Mouse (Mus musculus) CH12.LX (cell line): ENCODE measurements around the gene Cldn9. TPM values are rescaled to one million over a fixed set of nuclear protein-coding genes. Genes with fewer than 3 reads are reported as not detected.

Experiments used
- DNase-seq: peaks from one replicate; pipeline ENCODE4 v3.0.0-alpha.2; 2013; ENCODE audit errors: extremely low read depth
- H3K27ac ChIP-seq: 2 replicates; pipeline ENCODE4 v1.5.1; 2012; ENCODE audit warnings: low read depth, mild to moderate bottlenecking, control low read depth, moderate library complexity; ENCODE audit not compliant: insufficient read depth
- H3K27me3 ChIP-seq: replicated peaks from 2 replicates; pipeline ENCODE3; 2012; ENCODE audit warnings: inconsistent platforms
- H3K36me3 ChIP-seq, 2 experiments: replicated peaks in 1 of 2; 2 replicates each; pipeline versions ENCODE3 to v1.6.1; 2012; ENCODE audit warnings: inconsistent platforms in 1 of 2, low read length in 1 of 2, mild to moderate bottlenecking in 1 of 2, mixed read lengths in 1 of 2, moderate library complexity in 1 of 2; ENCODE audit not compliant: control insufficient read depth in 1 of 2, insufficient read depth in 1 of 2
- H3K4me1 ChIP-seq, 2 experiments: 2 replicates each; pipeline ENCODE4 v1.6.1; 2012; ENCODE audit warnings: inconsistent platforms in 1 of 2, moderate library complexity in 1 of 2; ENCODE audit not compliant: insufficient read depth in 2 of 2, control insufficient read depth in 1 of 2
- H3K4me2 ChIP-seq: 2 replicates; pipeline ENCODE4 v1.6.1; 2012; ENCODE audit warnings: low read depth, mild to moderate bottlenecking, control low read depth; ENCODE audit not compliant: poor library complexity, insufficient read depth, severe bottlenecking
- H3K4me3 ChIP-seq, 3 experiments: fragments of 150-350 bp in 1 of 3; sonication (generic) in 1 of 3; replicated peaks in 1 of 3; 2 replicates each; pipeline versions ENCODE3 to v1.5.1; 2011 to 2012; ENCODE audit warnings: low read depth in 2 of 3, low read length in 2 of 3, mild to moderate bottlenecking in 2 of 3, moderate library complexity in 2 of 3, control low read depth in 1 of 3, improper control_type of control experiment in 1 of 3, inconsistent platforms in 1 of 3, mixed read lengths in 1 of 3; ENCODE audit not compliant: poor library complexity in 1 of 3
- H3K79me2 ChIP-seq: replicated peaks from 2 replicates; pipeline ENCODE4 v1.6.1; 2012; ENCODE audit warnings: mild to moderate bottlenecking, moderate library complexity; ENCODE audit not compliant: control insufficient read depth, poor library complexity, insufficient read depth, severe bottlenecking; ENCODE audit errors: extremely low read depth
- H3K9ac ChIP-seq: 2 replicates; pipeline ENCODE4 v1.6.1; 2012; ENCODE audit warnings: low read depth, mild to moderate bottlenecking, control low read depth, moderate library complexity; ENCODE audit not compliant: insufficient read depth
- H3K9me3 ChIP-seq: replicated peaks from 2 replicates; pipeline ENCODE3; 2012; ENCODE audit warnings: low read length, inconsistent platforms, mixed read lengths
- BHLHE40 ChIP-seq: IDR thresholded peaks from 2 replicates; pipeline ENCODE4 v1.6.1; 2011; ENCODE audit warnings: mild to moderate bottlenecking, low read depth, low read length, improper control_type of control experiment
- CHD1 ChIP-seq: IDR thresholded peaks from 2 replicates; pipeline ENCODE4 v1.6.1; 2012; ENCODE audit warnings: low read depth, low read length, improper control_type of control experiment, inconsistent platforms
- CHD2 ChIP-seq: IDR thresholded peaks from 2 replicates; pipeline ENCODE4 v1.6.1; 2011; ENCODE audit warnings: low read length, improper control_type of control experiment
- CTCF ChIP-seq, 2 experiments: IDR thresholded peaks in 1 of 2; conservative IDR thresholded peaks in 1 of 2; 2 replicates each; pipeline ENCODE4 v1.5.1; 2011 to 2012; ENCODE audit warnings: low read depth in 2 of 2, low read length in 2 of 2, improper control_type of control experiment in 1 of 2, inconsistent platforms in 1 of 2, mild to moderate bottlenecking in 1 of 2, moderate library complexity in 1 of 2
- E2F4 ChIP-seq: IDR thresholded peaks from 2 replicates; pipeline ENCODE4 v1.6.1; 2011; ENCODE audit warnings: low read depth, low read length, improper control_type of control experiment; ENCODE audit not compliant: insufficient replicate concordance
- EP300 ChIP-seq: IDR thresholded peaks from 2 replicates; pipeline ENCODE4 v1.6.1; 2011; ENCODE audit warnings: low read length, improper control_type of control experiment
- ETS1 ChIP-seq: conservative IDR thresholded peaks from 2 replicates; pipeline ENCODE4 v1.6.1; 2012; ENCODE audit warnings: low read depth, mild to moderate bottlenecking, inconsistent platforms, low read length, improper control_type of control experiment, moderate library complexity
- IRF4 ChIP-seq: IDR thresholded peaks from 2 replicates; pipeline ENCODE4 v1.6.1; 2014; ENCODE audit warnings: low read depth, mild to moderate bottlenecking, inconsistent platforms, low read length, improper control_type of control experiment
- JUND ChIP-seq: conservative IDR thresholded peaks from 2 replicates; pipeline ENCODE4 v1.6.1; 2011; ENCODE audit warnings: low read depth, low read length, improper control_type of control experiment
- MAZ ChIP-seq: IDR thresholded peaks from 2 replicates; pipeline ENCODE4 v1.6.1; 2012; ENCODE audit warnings: low read depth, mild to moderate bottlenecking, inconsistent platforms, low read length, improper control_type of control experiment, moderate library complexity
- MEF2A ChIP-seq: IDR thresholded peaks from 2 replicates; pipeline ENCODE4 v1.6.1; 2014; ENCODE audit warnings: low read depth, mild to moderate bottlenecking, inconsistent platforms, low read length, improper control_type of control experiment, borderline replicate concordance
- MXI1 ChIP-seq: IDR thresholded peaks from 2 replicates; pipeline ENCODE4 v1.6.1; 2011; ENCODE audit warnings: mild to moderate bottlenecking, low read depth, low read length, improper control_type of control experiment
- NELFE ChIP-seq: IDR thresholded peaks from 2 replicates; pipeline ENCODE4 v1.6.1; 2011; ENCODE audit warnings: low read depth, low read length, improper control_type of control experiment
- NRF1 ChIP-seq: IDR thresholded peaks from 2 replicates; pipeline ENCODE4 v1.6.1; 2014; ENCODE audit warnings: low read depth, mild to moderate bottlenecking, inconsistent platforms, low read length, improper control_type of control experiment, moderate library complexity
- PAX5 ChIP-seq: IDR thresholded peaks from 2 replicates; pipeline ENCODE4 v1.6.1; 2012; ENCODE audit warnings: low read length, inconsistent platforms, mixed read lengths
- POLR2A ChIP-seq: IDR thresholded peaks from 2 replicates; pipeline ENCODE4 v1.6.1; 2011; ENCODE audit warnings: low read depth, mild to moderate bottlenecking, improper control_type of control experiment, low read length
- POLR2AphosphoS2 ChIP-seq: IDR thresholded peaks from 2 replicates; pipeline ENCODE4 v1.6.1; 2011; ENCODE audit warnings: low read depth, low read length, improper control_type of control experiment
- SMC3 ChIP-seq: IDR thresholded peaks from 2 replicates; pipeline ENCODE4 v1.6.1; 2011; ENCODE audit warnings: low read depth, low read length, improper control_type of control experiment
- UBTF ChIP-seq: IDR thresholded peaks from 2 replicates; pipeline ENCODE4 v1.6.1; 2012; ENCODE audit warnings: low read depth, mild to moderate bottlenecking, inconsistent platforms, low read length, improper control_type of control experiment, moderate library complexity
- USF2 ChIP-seq: conservative IDR thresholded peaks from 2 replicates; pipeline ENCODE4 v1.6.1; 2011; ENCODE audit warnings: low read depth, low read length, improper control_type of control experiment
- ZKSCAN1 ChIP-seq: IDR thresholded peaks from 2 replicates; pipeline ENCODE4 v1.6.1; 2012; ENCODE audit warnings: low read depth, inconsistent platforms, low read length, improper control_type of control experiment, borderline replicate concordance
- ZMIZ1 ChIP-seq: IDR thresholded peaks from 2 replicates; pipeline ENCODE4 v1.6.1; 2012; ENCODE audit warnings: low read depth, mild to moderate bottlenecking, inconsistent platforms, low read length, improper control_type of control experiment
- dilution Hi-C: fragments of 300-500 bp; cut with MboI; formaldehyde crosslinking; loops from 2 replicates; pipeline ENCODE4 v1.14.3; 2020; ENCODE audit warnings: low sequenced_read_pairs; ENCODE audit not compliant: extremely low pct_unique_long_range_greater_than_20kb, extremely low pct_ligation_motif_present
- in situ Hi-C: fragments of 300-500 bp; cut with MboI; formaldehyde crosslinking; loops from 3 replicates; pipeline ENCODE4 v1.14.3; 2019; ENCODE audit warnings: low sequenced_read_pairs, low pct_ligation_motif_present, low pct_unique_long_range_greater_than_20kb, mixed read lengths
- polyA plus RNA-seq: library from polyadenylated mRNA; unstranded; fragments of >175 nt; gene quantifications from 2 replicates; pipeline ENCODE4 v1.2.1, GENCODE M21; 2012; ENCODE audit warnings: low read depth; ENCODE audit not compliant: insufficient read length
- total RNA-seq, 2 experiments: library from RNA; depleted of rRNA; stranded (reverse); fragments of 300-350 nt in 1 of 2; fragments of >200 nt in 1 of 2; gene quantifications; 2 replicates each; pipeline ENCODE4 v1.2.3; 2012 to 2014

Gene Cldn9
- total and polyA plus RNA-seq, 3 experiments: not detected

DNA sequence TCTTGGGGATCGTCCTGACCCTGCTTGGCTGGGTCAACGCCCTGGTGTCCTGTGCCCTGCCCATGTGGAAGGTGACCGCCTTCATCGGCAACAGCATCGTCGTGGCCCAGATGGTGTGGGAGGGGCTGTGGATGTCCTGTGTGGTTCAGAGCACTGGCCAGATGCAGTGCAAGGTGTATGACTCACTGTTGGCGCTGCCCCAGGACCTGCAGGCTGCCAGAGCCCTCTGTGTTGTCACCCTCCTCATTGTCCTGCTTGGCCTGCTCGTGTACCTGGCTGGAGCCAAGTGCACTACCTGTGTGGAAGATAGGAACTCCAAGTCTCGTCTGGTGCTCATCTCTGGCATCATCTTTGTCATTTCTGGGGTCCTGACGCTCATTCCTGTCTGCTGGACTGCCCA, 2.7 kb downstream of the Cldn9 start:
- DNase-seq: no peak
- H3K9me3 ChIP-seq: no peaks in the 10 kb centered on the region
- no peak overlapping the region for H3K9ac ChIP-seq
- H3K27ac ChIP-seq: no peak overlapping the region
- no peak overlapping the region for H3K4me3 ChIP-seq
- no peaks in the 10 kb centered on the region for H3K36me3 ChIP-seq
- H3K27me3 ChIP-seq: peaks cover 90% of the 10 kb centered on the region
- H3K4me1 ChIP-seq: peaks cover 18 to 28% of the 10 kb centered on the region in 2 experiments
- in situ Hi-C loops (no loop called here), dilution Hi-C loops (no loop called here)
- no peaks in the 10 kb centered on the region for H3K79me2 ChIP-seq
- TF ChIP-seq ETS1: no peak
- H3K4me2 ChIP-seq: no peak overlapping the region

DNA sequence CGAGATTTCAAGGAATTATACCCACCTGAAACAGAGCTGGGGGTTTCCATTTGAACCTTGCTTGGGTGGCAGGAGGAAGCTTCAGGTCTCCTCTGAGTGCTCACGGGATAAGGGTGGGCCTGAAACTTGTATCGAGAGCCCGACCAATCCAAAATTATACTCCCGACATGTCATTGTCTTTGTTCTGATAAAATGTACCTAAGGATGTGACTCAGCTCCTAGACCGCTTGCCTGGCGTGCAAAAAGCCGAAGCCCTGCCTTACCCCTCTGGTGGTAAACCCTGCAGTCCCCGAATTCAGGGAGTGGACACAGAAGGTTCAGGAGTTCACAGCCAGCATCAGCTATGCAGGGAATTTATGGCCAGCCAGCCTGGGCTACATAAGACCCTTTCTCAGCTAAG, 3.5 kb downstream of the Cldn9 start:
- no peak overlapping the region for H3K4me2 ChIP-seq
- dilution Hi-C loops: no loop called here
- no peak overlapping the region for H3K9ac ChIP-seq
- H3K36me3 ChIP-seq: no peaks in the 10 kb centered on the region
- H3K4me3 ChIP-seq: no peak overlapping the region
- DNase-seq: no peak
- H3K27me3 ChIP-seq: peaks cover 85% of the 10 kb centered on the region
- in situ Hi-C loops: no loop called here
- peaks cover 18 to 35% of the 10 kb centered on the region in 2 experiments for H3K4me1 ChIP-seq
- TF ChIP-seq IRF4 (no peak), USF2 (no peak), CTCF (conservative IDR thresholded peaks at IDR 0.05 in 1 of 2, IDR thresholded peaks at IDR 0.05 in 1 of 2; ENCODE audit: low read depth in 2 of 2, low read length in 2 of 2) (no peak), PAX5 (no peak), MXI1 (no peak), NELFE (no peak), JUND (no peak), POLR2A (no peak), CHD2 (no peak)
- no peaks in the 10 kb centered on the region for H3K79me2 ChIP-seq
- H3K9me3 ChIP-seq: no peaks in the 10 kb centered on the region
- H3K27ac ChIP-seq: no peak overlapping the region

DNA sequence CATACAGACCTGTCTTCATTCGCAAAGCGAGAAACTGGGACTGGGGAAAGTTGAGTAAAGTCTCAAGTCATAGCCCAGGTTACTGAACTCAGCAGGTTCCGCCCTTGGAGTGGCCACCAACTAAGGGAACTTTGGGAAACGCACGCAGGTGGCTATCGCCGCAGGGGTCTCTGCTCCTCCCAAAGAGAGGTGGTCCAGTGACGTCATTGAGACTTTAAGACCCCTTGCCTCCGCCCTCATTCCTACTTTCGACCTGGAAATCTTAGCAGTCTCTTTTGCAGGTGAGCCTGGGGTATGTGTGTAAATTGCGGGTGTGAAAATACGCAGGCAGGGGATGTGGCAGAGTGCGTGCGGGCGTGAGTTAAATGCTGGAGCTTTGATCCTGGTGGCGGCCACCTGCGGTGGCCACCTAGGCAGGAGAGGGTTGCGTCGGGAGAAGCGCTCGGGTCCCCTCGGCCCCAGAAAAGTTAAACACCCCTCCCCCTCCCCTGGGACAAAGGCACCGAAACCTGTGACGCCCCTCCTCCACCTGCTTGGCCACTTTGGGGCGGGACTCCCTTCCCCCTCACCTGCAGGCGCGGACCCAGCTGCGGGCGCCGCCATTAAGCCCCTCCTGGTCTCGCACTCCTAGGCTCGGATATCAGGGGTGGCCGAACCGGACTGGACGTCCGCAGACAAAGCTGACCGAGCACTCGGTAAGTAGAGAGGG, 4.5 kb downstream of the Cldn9 start, which contains the start of gene Cldn6:
Cldn6 (plus strand) TSS at position 123 of the 709 bp plus-strand sequence.
- dilution Hi-C loops: no loop called here
- H3K9ac ChIP-seq: no peak within 1 kb of the TSS

More for the DNA sequence above, 4.5 kb downstream of the Cldn9 start, which contains the start of gene Cldn6:
- in situ Hi-C loops: loop anchor here (10.0 kb wide), 1 partner anchor 46 kb away; the partner anchor contains the start of genes 1520401A03Rik and Pkmyt1
- Histone ChIP-seq H3K36me3 (no peaks in the 10 kb centered on the region), H3K4me3 (no peak within 1 kb of the TSS), H3K9me3 (no peaks in the 10 kb centered on the region), H3K27me3 (peaks cover 75% of the 10 kb centered on the region), H3K4me1 (peaks cover 18 to 41% of the 10 kb centered on the region in 2 experiments), H3K27ac (no peak within 1 kb of the TSS), H3K79me2 (no peaks in the 10 kb centered on the region), H3K4me2 (no peak within 1 kb of the TSS; the same call in 1 of the 2 replicates)
- TF ChIP-seq ZMIZ1 (no peak), POLR2AphosphoS2 (no peak), MAZ (no peak), E2F4 (no peak), BHLHE40 (no peak), CHD1 (no peak), UBTF (no peak), NRF1 (no peak), EP300 (no peak), USF2 (no peak), SMC3 (no peak), MEF2A (no peak), ETS1 (no peak), ZKSCAN1 (no peak), IRF4 (no peak)
- DNase-seq: no peak
